Mouse (Mus musculus) cerebellum, adult 2 months (tissue): ENCODE data around the gene Junb. TPM values are rescaled to one million over a fixed set of nuclear protein-coding genes. Genes with fewer than 3 reads are reported as not detected.

ENCODE experiments used
- DNase-seq, 2 experiments: peaks; one replicate each; pipeline ENCODE4 v3.0.0; 2021
- H3K27ac ChIP-seq: fragments of 200-500 bp; 2 replicates; pipeline ENCODE4 v1.5.1; 2012; ENCODE audit warnings: low read length, control low read depth, inconsistent platforms; ENCODE audit not compliant: insufficient read depth
- H3K27me3 ChIP-seq: fragments of 200-500 bp; 2 replicates; pipeline ENCODE4 v1.6.1; 2012; ENCODE audit warnings: inconsistent platforms, mild to moderate bottlenecking, low read length, moderate library complexity; ENCODE audit not compliant: control insufficient read depth, insufficient read depth
- H3K4me1 ChIP-seq: fragments of 200-500 bp; 2 replicates; pipeline ENCODE4 v1.6.1; 2011; ENCODE audit warnings: low read length; ENCODE audit not compliant: control insufficient read depth, insufficient read depth
- H3K4me3 ChIP-seq: fragments of 200-500 bp; replicated peaks from 2 replicates; pipeline ENCODE3; 2011; ENCODE audit warnings: mild to moderate bottlenecking, low read depth, low read length, control low read depth; ENCODE audit not compliant: insufficient read depth
- CTCF ChIP-seq: fragments of 200-500 bp; IDR thresholded peaks from 2 replicates; pipeline ENCODE4 v1.5.1; 2011; ENCODE audit warnings: low read depth, mild to moderate bottlenecking, control low read depth, low read length, moderate library complexity, borderline replicate concordance; ENCODE audit not compliant: insufficient read depth
- POLR2A ChIP-seq: fragments of 200-500 bp; IDR thresholded peaks from 2 replicates; pipeline ENCODE4 v1.6.1; 2011; ENCODE audit warnings: low read length, control low read depth, borderline replicate concordance; ENCODE audit not compliant: insufficient read depth
- WGBS: fragments of 180-500 bp; shearing (Covaris S2); methylation state at CpG from one replicate; pipeline ENCODE4 v1.1.7; 2018; 5-methylcytosine and 5-hydroxymethylcytosine counted together
- polyA plus RNA-seq: library from polyadenylated mRNA; depleted of rRNA; stranded (reverse); fragments of >200 nt; gene quantifications from 2 replicates; pipeline ENCODE4 v1.2.3, GENCODE M21; 2012

Junb gene
- polyA plus RNA-seq, 1 experiment: 12.8 TPM

DNA sequence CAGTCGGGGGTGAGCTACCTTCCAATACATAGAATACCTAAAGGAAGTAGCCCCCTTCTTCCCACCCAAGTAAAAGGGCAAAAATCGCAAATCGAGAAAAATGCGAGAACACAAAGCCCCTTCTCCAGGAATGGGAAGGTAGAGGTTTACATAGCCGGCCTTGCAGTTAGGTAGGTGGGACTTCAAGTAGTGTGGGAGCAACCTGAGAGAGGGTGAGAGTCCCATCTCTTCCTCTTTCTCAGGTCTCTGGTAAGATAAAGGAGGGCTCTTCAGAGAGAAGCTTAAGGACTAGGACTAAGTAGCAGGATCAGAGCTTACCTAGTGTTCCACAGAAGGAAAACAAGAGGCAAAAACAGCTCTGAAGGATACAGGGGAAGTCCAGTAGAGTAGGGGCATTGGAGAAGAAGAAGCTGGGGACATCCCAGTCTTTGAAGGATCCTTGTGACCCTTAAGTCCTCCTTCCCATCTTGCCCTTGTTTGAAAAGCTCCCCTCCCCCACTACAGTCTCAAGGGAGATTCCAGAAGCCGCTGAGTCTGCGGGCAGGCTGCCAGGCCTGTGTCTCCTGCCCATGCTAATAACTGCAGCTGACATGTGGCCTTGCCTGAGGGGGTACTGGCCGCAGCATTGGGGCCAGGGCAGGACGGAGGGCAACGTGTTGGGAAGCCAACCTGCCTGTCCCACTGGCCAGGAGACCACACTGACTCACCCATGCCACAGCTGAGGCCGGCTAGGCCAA is 2.3 kb upstream of the Junb start:
- no peak overlapping the region for H3K4me3 ChIP-seq
- WGBS: 32% methylated on average over 11 of the region's 11 CpGs
- TF ChIP-seq POLR2A (no peak), CTCF (no peak)
- peaks cover 3% of the 10 kb centered on the region; the same call in 1 of the 2 replicates for H3K4me1 ChIP-seq
- H3K27me3 ChIP-seq: no peaks in the 10 kb centered on the region
- no peak overlapping the region for H3K27ac ChIP-seq
- peak; percentile 57 to 64 for DNase-seq

DNA sequence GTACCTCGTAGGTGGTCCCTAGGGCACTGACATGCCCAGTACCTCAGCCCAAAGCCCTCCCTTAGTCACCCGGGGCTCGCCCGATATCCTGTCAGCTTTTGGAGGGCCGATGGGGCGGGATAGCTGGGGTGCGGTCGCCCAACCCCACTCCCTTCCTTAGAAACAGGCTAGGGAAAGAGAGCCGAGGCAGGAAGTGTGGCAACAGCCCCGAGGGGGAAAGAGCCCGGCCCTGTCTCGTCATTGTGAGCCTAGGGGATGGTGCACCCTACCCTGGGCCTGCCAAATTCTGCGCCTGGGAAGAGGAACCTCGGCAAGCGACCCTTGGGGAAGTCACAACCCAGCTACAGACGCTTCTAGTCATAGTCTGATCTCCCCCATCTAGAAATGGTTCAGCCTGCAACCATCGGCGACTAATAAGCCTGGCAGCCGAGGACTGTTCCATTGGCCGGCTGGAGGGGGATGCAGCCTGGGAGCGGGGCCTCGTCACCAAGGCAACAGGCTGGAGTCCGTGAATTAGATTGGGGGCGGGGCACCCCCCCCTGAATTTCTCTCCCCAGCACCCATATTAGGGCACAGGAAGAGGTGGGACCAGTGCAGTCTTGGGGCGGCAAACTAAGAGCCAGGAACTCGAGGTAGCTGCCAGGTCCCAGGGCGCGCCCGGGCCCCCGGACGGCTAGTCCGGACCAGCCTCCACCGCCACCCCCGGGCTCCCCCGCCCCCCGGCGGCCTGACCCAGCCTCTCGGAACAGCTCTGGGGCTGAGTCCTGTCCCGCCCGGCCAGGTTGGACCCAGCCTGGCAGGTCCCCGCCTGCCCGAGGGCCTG is 1.3 kb upstream of the Junb start:
- peak; percentile 90 to 91 for DNase-seq
- Histone ChIP-seq H3K27me3 (no peaks in the 10 kb centered on the region), H3K27ac (peak overlapping the region; percentile 4; the same call in 1 of the 2 replicates), H3K4me1 (peaks cover 3% of the 10 kb centered on the region; the same call in 1 of the 2 replicates), H3K4me3 (peak overlapping the region; percentile 55)
- TF ChIP-seq POLR2A (no peak), CTCF (no peak)
- WGBS: 4% methylated on average over 42 of the region's 42 CpGs

DNA sequence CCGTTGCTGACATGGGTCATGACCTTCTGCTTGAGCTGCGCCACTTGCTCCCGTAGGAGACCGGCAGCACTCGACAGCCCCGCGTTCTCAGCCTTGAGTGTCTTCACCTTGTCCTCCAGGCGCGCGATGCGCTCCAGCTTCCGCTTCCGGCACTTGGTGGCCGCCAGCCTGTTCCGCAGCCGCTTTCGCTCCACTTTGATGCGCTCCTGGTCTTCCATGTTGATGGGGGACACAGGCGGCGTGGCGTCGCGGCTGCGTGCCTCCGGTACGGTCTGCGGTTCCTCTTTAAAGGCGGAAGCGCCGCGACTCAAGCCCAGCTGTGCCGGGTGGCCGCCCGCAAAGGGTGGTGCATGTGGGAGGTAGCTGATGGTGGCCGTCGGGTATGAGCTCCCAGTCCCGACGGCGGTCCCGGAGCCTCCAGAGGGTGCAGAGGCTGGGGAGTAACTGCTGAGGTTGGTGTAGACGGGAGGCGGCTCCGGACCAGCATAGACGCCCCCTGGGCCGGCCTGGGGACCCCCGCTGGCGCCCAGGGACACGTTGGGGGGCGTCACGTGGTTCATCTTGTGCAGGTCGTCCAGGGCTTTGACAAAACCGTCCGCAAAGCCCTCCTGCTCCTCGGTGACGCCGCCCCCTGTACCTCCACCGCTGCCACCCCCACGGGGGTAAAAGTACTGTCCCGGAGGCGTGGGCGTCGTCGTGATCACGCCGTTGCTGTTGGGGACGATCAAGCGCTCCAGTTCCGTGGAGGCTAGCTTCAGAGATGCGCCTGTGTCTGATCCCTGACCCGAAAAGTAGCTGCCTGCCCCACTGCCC is 877 bp downstream of the Junb start:
- WGBS: under 1% methylated on average over 70 of the region's 70 CpGs
- no peak for TF ChIP-seq CTCF
- no peak for TF ChIP-seq POLR2A
- Histone ChIP-seq H3K27me3 (no peaks in the 10 kb centered on the region), H3K4me1 (peaks cover 3% of the 10 kb centered on the region), H3K4me3 (peak overlapping the region; percentile 54), H3K27ac (peak overlapping the region; percentile 82)
- DNase-seq: peak; percentile 59 to 63

DNA sequence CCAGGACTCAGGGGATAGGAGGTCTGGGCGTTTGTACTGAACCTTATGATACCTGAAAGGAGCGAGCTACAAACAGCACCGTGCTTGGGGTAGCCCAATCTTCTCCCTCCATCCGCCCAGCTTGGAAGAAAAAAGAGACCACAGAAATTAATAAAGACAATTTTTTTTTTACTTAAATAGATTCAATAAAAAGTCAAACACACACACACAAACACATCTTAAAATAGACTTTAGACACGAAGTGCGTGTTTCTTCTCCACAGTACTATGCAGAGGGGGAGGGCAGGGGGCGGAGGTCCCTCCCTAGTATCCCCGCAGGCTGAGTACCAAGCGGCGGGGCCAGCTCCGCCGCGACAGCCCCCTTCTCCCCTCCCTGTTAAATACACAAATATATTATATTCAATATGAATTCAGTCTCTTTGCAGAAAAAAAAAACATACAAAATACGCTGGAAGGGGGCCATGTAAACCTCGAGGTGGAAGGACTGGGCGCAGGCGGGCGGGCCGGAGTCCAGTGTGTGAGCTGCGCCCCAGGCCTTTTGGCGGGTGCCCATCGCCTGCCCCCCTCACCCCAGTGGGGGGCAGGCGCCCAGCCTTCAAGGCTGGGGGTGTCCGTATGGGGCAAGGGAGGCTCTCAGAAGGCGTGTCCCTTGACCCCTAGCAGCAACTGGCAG is 1.6 kb downstream of the Junb start:
- Histone ChIP-seq H3K27me3 (no peaks in the 10 kb centered on the region), H3K4me1 (peaks cover 3% of the 10 kb centered on the region), H3K27ac (peak overlapping the region; percentile 24; the same call in 1 of the 2 replicates), H3K4me3 (peak overlapping the region; percentile 54)
- under 1% methylated on average over 25 of the region's 25 CpGs for WGBS
- no peak for DNase-seq
- TF ChIP-seq POLR2A (0 out of 2 replicates have a peak, but pooled peaks have one; percentile 58), CTCF (no peak)

DNA sequence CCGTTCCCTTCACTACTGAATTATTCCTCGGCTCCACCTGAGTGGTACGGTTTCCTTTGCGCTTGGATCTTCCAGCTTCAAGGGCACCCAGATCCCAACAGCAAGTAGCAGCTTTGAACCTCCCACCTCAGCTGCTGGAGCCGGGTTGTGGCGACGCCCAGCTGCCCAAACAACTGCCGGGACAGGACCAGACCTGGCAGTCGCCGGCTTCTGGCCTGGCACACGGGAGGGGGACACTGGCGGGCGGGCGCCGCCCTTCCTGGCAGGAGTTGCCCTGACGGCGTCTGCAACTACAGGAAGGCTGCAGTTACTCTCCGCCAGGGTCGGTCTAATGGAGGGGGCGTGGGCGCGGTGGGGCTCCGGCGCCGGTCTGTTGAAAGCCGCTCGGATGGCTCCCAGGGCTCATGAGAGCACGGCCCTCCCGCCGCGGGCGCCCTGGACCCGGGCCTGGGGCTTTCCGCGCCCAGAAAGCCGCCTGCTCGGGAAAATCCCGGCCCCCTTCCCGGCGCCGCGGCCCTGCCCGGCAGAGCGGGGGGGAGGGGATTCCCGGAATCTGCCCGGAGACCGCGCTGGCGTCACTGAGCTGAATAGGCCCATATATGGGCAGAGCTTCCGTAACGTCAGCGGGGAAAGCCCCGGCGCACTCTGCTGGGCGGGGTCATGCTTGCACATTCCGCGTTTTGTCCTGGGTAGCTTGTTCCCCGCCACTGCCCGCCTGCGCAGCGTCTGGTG is 2.3 kb downstream of the Junb start:
- TF ChIP-seq CTCF: no peak
- TF ChIP-seq POLR2A: no peak; the same call in 1 of the 2 replicates
- no peak overlapping the region; the same call in 1 of the 2 replicates for H3K27ac ChIP-seq
- 2% methylated on average over 61 of the region's 61 CpGs for WGBS
- no peaks in the 10 kb centered on the region for H3K27me3 ChIP-seq
- peaks cover 2% of the 10 kb centered on the region for H3K4me1 ChIP-seq
- H3K4me3 ChIP-seq: peak overlapping the region; percentile 46
- peak; percentile 96 for DNase-seq

DNA sequence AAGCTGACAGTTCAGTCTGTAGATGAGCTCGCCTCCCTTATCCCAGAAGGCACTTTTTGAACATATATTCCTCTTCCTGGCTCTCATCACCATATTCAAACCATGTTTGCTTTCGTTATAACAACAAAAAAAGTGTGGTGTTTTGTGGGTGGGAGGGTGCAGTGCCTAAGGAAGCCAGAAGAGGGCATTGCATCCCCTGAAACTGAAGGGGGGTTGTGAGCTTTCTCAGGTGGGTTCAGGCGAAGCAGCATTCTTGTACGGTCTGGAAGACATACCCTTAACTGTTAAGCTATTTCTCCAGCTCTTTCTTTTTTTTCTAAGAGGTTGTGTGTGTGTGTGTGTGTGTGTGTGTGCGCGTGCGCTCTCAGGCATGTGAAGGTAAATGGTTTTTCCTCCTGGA is 3.1 kb downstream of the Junb start:
- peak in 1 of 2 experiments; percentile 60 for DNase-seq
- H3K4me1 ChIP-seq: no peaks in the 10 kb centered on the region; the same call in 1 of the 2 replicates
- WGBS: 43% methylated on average over 7 of the region's 7 CpGs
- TF ChIP-seq POLR2A (no peak), CTCF (peak; percentile 74; the same call in 1 of the 2 replicates)
- H3K27ac ChIP-seq: no peak overlapping the region
- no peak overlapping the region for H3K4me3 ChIP-seq
- no peaks in the 10 kb centered on the region for H3K27me3 ChIP-seq
